In genomic region chr13:54415059-54415458, GRCm38 (mm10) we compare ENCODE assay signal across 14 mouse cellular contexts. TPM values are rescaled to one million over a fixed set of nuclear protein-coding genes. Genes with fewer than 3 reads are reported as not detected.
"Had no signal": no experiment of that assay in that cellular context is flagged by ENCODE, and none has a peak within 500 bp of the region (broad histone marks: within the 10 kb centered on the region; RNA-seq: fewer than 3 reads in every experiment).

No protein-coding gene starts in this region.

- H3K9me3 ChIP-seq: megakaryocyte, embryonic 14.5 days; midbrain, embryonic 13.5 days; midbrain, embryonic 15.5 days; neural tube, embryonic 12.5 days; stomach, embryonic 15.5 days had no signal

- H3K9ac ChIP-seq: lung, embryonic 14.5 days; midbrain, embryonic 13.5 days; midbrain, embryonic 15.5 days; neural tube, embryonic 12.5 days; stomach, embryonic 15.5 days had no signal

- H3K4me2 ChIP-seq: lung, embryonic 14.5 days; midbrain, embryonic 11.5 days; midbrain, embryonic 13.5 days; midbrain, embryonic 15.5 days; neural tube, embryonic 12.5 days; stomach, embryonic 15.5 days had no signal

- ATAC-seq: midbrain, embryonic 13.5 days; midbrain, embryonic 15.5 days had no signal

- H3K27ac ChIP-seq: macrophage; midbrain, embryonic 13.5 days; midbrain, embryonic 15.5 days; neural tube, embryonic 12.5 days; stomach, embryonic 15.5 days had no signal

- H3K27me3 ChIP-seq: midbrain, embryonic 13.5 days; midbrain, embryonic 15.5 days; neural tube, embryonic 12.5 days; stomach, embryonic 15.5 days had no signal

- DNase-seq: lung, adult 18-20 months; lung, embryonic 14.5 days; lung, postnatal 10 days; right cerebral cortex, postnatal 14 days; thymus, adult 18-20 months; thymus, postnatal 14 days; thymus, postnatal 36 days had no signal

- H3K4me3 ChIP-seq: megakaryocyte, embryonic 14.5 days; midbrain, embryonic 13.5 days; midbrain, embryonic 15.5 days; neural tube, embryonic 12.5 days; stomach, embryonic 15.5 days had no signal

- H3K36me3 ChIP-seq: midbrain, embryonic 13.5 days; midbrain, embryonic 15.5 days; neural tube, embryonic 12.5 days; stomach, embryonic 15.5 days had no signal

RNA-seq across cellular contexts. Expression of gene Cplx2, which starts 43.9 kb away (rescaled TPM):
- polyA plus RNA-seq: macrophage had no signal
